Comparison of ENCODE assay signal across 9 mouse cellular contexts in genomic region chr11:85828691-85829519, GRCm38 (mm10). TPM values are rescaled to one million over a fixed set of nuclear protein-coding genes. Genes with fewer than 3 reads are reported as not detected.
A peak's percentile ranks its signal among the peaks of the same experiment; 100 is the strongest.
DNase-seq lines count a peak whose midpoint lies in the region; ATAC-seq lines count a peak whose summit lies in the region.
"Had no signal": no experiment of that assay in that cellular context is flagged by ENCODE, and none has a peak within 500 bp of the region (broad histone marks: within the 10 kb centered on the region; RNA-seq: fewer than 3 reads in every experiment).

No protein-coding gene starts in this region.

- 9% methylated on average over 38 of the region's 38 CpGs for WGBS in heart, embryonic 11.5 days (ENCODE audit: insufficient replicate concordance)
- WGBS in hindbrain, embryonic 12.5 days = 5% methylated on average over 38 of the region's 38 CpGs

- peaks cover 72% of the 10 kb centered on the region for H3K27me3 ChIP-seq in heart, embryonic 11.5 days (ENCODE audit: control insufficient read depth, insufficient read depth, low read length)
- peaks cover 89% of the 10 kb centered on the region for H3K27me3 ChIP-seq in hindbrain, embryonic 12.5 days

- H3K9ac ChIP-seq in heart, embryonic 11.5 days (ENCODE audit: low read depth, low read length) = peak overlapping the region; percentile 62; the same call in 1 of the 2 replicates
- no peak overlapping the region; the same call in 1 of the 2 replicates for H3K9ac ChIP-seq in hindbrain, embryonic 12.5 days

- peak overlapping the region; percentile 69 for H3K4me3 ChIP-seq in heart, embryonic 11.5 days (ENCODE audit: low read depth, low read length)
- peak overlapping the region; percentile 11; the same call in 1 of the 2 replicates for H3K4me3 ChIP-seq in hindbrain, embryonic 12.5 days

- no peak for ATAC-seq in heart, embryonic 11.5 days (replicated peaks; ENCODE audit: insufficient number of reproducible peaks, low FRiP score, low TSS enrichment)
- no peak for ATAC-seq in hindbrain, embryonic 12.5 days (ENCODE audit: low FRiP score)

- no peaks in the 10 kb centered on the region for H3K9me3 ChIP-seq in heart, embryonic 11.5 days (replicated peaks; ENCODE audit: control insufficient read depth, low read length)
- no peaks in the 10 kb centered on the region for H3K9me3 ChIP-seq in hindbrain, embryonic 12.5 days (replicated peaks)

- no peak for DNase-seq in heart, postnatal 14 days
- DNase-seq in MN1 (ENCODE audit: low spot score) (peak; percentile 21), adipocyte (ENCODE audit: low spot score) (no peak)
- DNase-seq in lung, postnatal 4 days = peak; percentile 40 to 60
- no peak for DNase-seq in urinary bladder, postnatal 25 days (ENCODE audit: low spot score)
- no peak for DNase-seq in thymus, adult 18-20 months
- DNase-seq: left cerebral cortex, postnatal 4 days had no signal

- H3K4me2 ChIP-seq in heart, embryonic 11.5 days = peak overlapping the region; percentile 93
- peak overlapping the region; percentile 51 for H3K4me2 ChIP-seq in hindbrain, embryonic 12.5 days (replicated peaks)

- intact Hi-C loops in heart, postnatal 14 days (cut with DNase I) = loop anchor here (5.0 kb wide), 2 partner anchors 67 to 212 kb away; no protein-coding TSS in a partner anchor

- H3K27ac ChIP-seq in heart, embryonic 11.5 days (ENCODE audit: low read depth, low read length) = peak overlapping the region; percentile 76
- 0 out of 2 replicates have a peak overlapping the region, but pooled peaks have one; percentile 35 for H3K27ac ChIP-seq in hindbrain, embryonic 12.5 days

- H3K4me1 ChIP-seq in heart, embryonic 11.5 days (ENCODE audit: control insufficient read depth, insufficient read depth, low read length) = peaks cover 55% of the 10 kb centered on the region
- H3K4me1 ChIP-seq in hindbrain, embryonic 12.5 days = peaks cover 43% of the 10 kb centered on the region

- H3K36me3 ChIP-seq in heart, embryonic 11.5 days (ENCODE audit: control insufficient read depth, insufficient read depth, low read length) = no peaks in the 10 kb centered on the region
- no peaks in the 10 kb centered on the region for H3K36me3 ChIP-seq in hindbrain, embryonic 12.5 days

RNA-seq across cellular contexts. Expression of gene Tbx2, which starts 3.4 kb away (rescaled TPM):
- polyA plus RNA-seq in heart, embryonic 11.5 days (2014; fragmentation: Nextera tagmentation; extraction: Ambion mirVana) = 3.6 and 4.4 TPM in 2 replicates
- total RNA-seq in heart, postnatal 14 days (2021) = 10 to 100 TPM; 11.8 to 14.5 TPM
- 3.8 and 4.9 TPM in 2 replicates for polyA plus RNA-seq in hindbrain, embryonic 12.5 days (2016; fragmentation: Nextera tagmentation; extraction: Ambion mirVana)

RNA-seq across cellular contexts. Expression of gene Gm11444, which starts 21.2 kb away (rescaled TPM):
- polyA plus RNA-seq in heart, embryonic 11.5 days (2014; fragmentation: Nextera tagmentation; extraction: Ambion mirVana) = not detected in 2 replicates
- total RNA-seq in heart, postnatal 14 days (2021) = not detected
- polyA plus RNA-seq in hindbrain, embryonic 12.5 days (2016; fragmentation: Nextera tagmentation; extraction: Ambion mirVana) = not detected in 2 replicates
- total RNA-seq: left cerebral cortex, postnatal 4 days had no signal

RNA-seq across cellular contexts. Expression of gene Tbx4, which starts 57.3 kb away (rescaled TPM):
- polyA plus RNA-seq in heart, embryonic 11.5 days (2014; fragmentation: Nextera tagmentation; extraction: Ambion mirVana) = 0.49 and 0.82 TPM in 2 replicates
- total RNA-seq in heart, postnatal 14 days (2021) = under 1 TPM in 1 of 2 experiments, not detected in 1; 0.14 TPM
- 0.57 and 0.94 TPM in 2 replicates for polyA plus RNA-seq in hindbrain, embryonic 12.5 days (2016; fragmentation: Nextera tagmentation; extraction: Ambion mirVana)

Comparison
In these comparisons a context has a peak if more than half of its experiments do, and no peak if none do; other contexts are left out.
1. DNase-seq: peak in MN1 (single experiment) and lung, postnatal 4 days (2 of 2); none in heart, postnatal 14 days (0 of 2), adipocyte (single experiment), urinary bladder, postnatal 25 days (single experiment) and thymus, adult 18-20 months (0 of 2).